Mouse (Mus musculus) intestine, embryonic 16.5 days (tissue): ENCODE measurements around the gene Rhob. TPM values are rescaled to one million over a fixed set of nuclear protein-coding genes. Genes with fewer than 3 reads are reported as not detected.

ENCODE experiments used
- ATAC-seq: fragments of 200-750 bp; cut with Nextera tagmentation; 2 replicates; pipeline ENCODE4 v1.8.0; 2017; ENCODE audit warnings: moderate TSS enrichment, moderate library complexity
- H3K27ac ChIP-seq: fragments of 300-500 bp; sonication (generic); 2 replicates; pipeline ENCODE4 v1.5.1; 2014; ENCODE audit warnings: mild to moderate bottlenecking, low read length
- H3K27me3 ChIP-seq: fragments of 300-500 bp; sonication (generic); replicated peaks from 2 replicates; pipeline ENCODE4 v1.6.1; 2014; ENCODE audit warnings: low read length, control low read depth, mixed read lengths; ENCODE audit not compliant: control insufficient read depth, insufficient read depth
- H3K36me3 ChIP-seq: fragments of 300-500 bp; sonication (generic); 2 replicates; pipeline ENCODE4 v1.6.1; 2014; ENCODE audit warnings: low read length, control low read depth; ENCODE audit not compliant: control insufficient read depth, insufficient read depth
- H3K4me1 ChIP-seq: fragments of 300-500 bp; sonication (generic); 2 replicates; pipeline ENCODE4 v1.6.1; 2014; ENCODE audit warnings: low read length, control low read depth, mixed read lengths; ENCODE audit not compliant: control insufficient read depth, insufficient read depth
- H3K4me2 ChIP-seq: fragments of 300-500 bp; sonication (generic); 2 replicates; pipeline ENCODE4 v1.6.1; 2014; ENCODE audit warnings: low read depth, low read length, control low read depth
- H3K4me3 ChIP-seq: fragments of 300-500 bp; sonication (generic); 2 replicates; pipeline ENCODE4 v1.5.1; 2014; ENCODE audit warnings: mild to moderate bottlenecking, low read length
- H3K9ac ChIP-seq: fragments of 300-500 bp; sonication (generic); 2 replicates; pipeline ENCODE4 v1.6.1; 2014; ENCODE audit warnings: low read depth, low read length
- H3K9me3 ChIP-seq: fragments of 300-500 bp; sonication (generic); 2 replicates; pipeline ENCODE4 v1.6.1; 2016; ENCODE audit warnings: low read length, control low read depth; ENCODE audit not compliant: control insufficient read depth
- WGBS: fragments of 180-500 bp; shearing (Covaris S2); extraction: QIAGEN DNeasy Blood & Tissue Kit; methylation state at CpG from one replicate; pipeline ENCODE4 v1.1.7; 2014; 5-methylcytosine and 5-hydroxymethylcytosine counted together
- polyA plus RNA-seq: library from polyadenylated mRNA; unstranded; fragments of >200 nt; fragmentation: Nextera tagmentation; extraction: Ambion mirVana; gene quantifications from 2 replicates; pipeline ENCODE4 v1.2.1, GENCODE M21; 2015

Gene Rhob
- 24.1 and 24.6 TPM in 2 replicates for polyA plus RNA-seq

DNA sequence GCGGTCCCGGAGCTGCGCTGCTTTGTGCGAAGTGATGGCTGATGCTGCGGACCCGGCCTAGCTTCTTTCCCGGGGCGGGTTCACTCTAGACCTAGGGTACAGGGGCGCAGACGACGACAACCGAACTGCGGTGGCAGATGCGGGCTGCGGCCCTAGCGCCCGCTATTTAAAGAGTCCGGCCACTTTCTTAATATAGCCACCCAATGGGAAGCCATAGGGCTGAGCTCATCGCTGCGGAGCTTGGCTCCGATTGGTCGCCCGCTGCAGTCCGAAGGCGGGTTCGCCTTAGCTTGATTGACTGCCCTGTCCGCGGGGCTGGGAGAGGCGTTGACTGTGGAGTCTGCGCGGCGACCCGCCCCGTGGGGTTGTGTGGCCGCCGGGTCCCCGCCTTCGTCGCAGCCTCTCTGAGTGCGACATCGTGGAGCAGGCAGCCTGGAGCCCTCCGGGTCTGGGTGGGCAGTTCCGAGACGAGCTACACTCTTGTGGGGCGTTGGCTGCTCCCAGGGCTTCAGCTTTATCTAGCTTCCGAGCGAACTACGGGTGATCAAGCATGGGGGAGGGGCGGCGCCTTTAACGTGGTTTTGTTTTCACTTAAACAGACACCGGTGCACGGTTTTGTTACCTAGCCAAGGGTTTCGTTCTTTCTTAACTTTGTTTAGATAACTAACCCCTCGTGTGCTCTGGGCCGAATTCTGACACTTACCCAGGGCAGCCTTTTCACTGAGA, at the start of gene Rhob:
Rhob (minus strand) TSS at position 139 of the 726 bp plus-strand sequence.
- no peaks in the 10 kb centered on the region for H3K9me3 ChIP-seq
- H3K36me3 ChIP-seq, result no peaks in the 10 kb centered on the region
- peak within 1 kb of the TSS; percentile 91 for H3K4me2 ChIP-seq
- peak within 1 kb of the TSS; percentile 93 for H3K4me3 ChIP-seq
- WGBS, result under 1% methylated on average over 56 of the region's 56 CpGs
- peak; percentile 97 for ATAC-seq
- H3K27me3 ChIP-seq, result no peaks in the 10 kb centered on the region
- H3K9ac ChIP-seq, result peak within 1 kb of the TSS; percentile 99
- H3K4me1 ChIP-seq, result peaks cover 34% of the 10 kb centered on the region
- H3K27ac ChIP-seq, result peak within 1 kb of the TSS; percentile 100

DNA sequence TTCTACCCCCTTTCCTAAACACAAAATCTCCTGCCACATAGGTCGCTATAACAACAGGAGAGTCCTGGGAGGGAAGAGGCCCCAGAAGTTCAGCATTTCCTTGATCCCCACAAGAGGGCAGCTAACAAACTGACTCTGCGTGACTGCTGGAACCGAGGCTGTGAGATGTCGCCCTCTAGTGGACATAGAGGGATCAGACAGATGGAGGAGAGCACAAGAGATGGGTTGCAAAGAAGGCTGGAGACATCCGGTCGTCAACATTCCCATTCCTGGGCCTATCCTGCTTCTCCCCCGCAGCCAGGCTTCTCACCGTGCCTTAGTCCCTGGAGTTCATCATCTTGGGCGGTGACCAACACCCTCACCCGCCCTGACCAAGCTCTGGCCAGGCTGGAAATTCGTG, 47.5 kb upstream of the Rhob start:
- Histone ChIP-seq H3K27ac (no peak overlapping the region), H3K27me3 (no peaks in the 10 kb centered on the region), H3K9me3 (no peaks in the 10 kb centered on the region), H3K4me1 (0 out of 2 replicates have a peak, but pooled peaks cover 2% of the 10 kb centered on the region), H3K4me2 (no peak overlapping the region), H3K4me3 (no peak overlapping the region), H3K36me3 (no peaks in the 10 kb centered on the region), H3K9ac (no peak overlapping the region; the same call in 1 of the 2 replicates)
- 15% methylated on average over 11 of the region's 11 CpGs for WGBS
- ATAC-seq, result peak; percentile 70

DNA sequence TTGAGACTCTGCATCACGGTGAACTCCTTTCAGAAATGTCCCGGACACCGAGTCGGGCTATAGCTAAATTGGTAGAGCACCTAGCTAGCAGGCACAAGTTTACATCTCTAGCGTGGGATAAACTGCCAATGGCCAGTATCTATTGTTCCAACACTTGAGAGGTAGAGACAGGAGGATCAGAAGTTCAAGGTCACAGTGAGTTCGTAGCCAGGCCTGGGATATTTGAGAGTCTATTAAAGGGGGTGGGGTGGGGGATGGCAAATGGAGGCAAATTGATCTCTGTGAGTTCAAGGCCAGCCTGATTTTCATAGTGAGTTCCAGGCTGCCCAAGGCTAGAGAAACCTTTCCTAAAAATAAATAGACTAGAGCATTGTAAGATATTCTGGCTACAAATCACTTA, 47.0 kb upstream of the Rhob start:
- 83% methylated on average over 6 of the region's 6 CpGs for WGBS
- Histone ChIP-seq H3K9ac (no peak overlapping the region), H3K4me2 (no peak overlapping the region), H3K9me3 (no peaks in the 10 kb centered on the region), H3K4me1 (0 out of 2 replicates have a peak, but pooled peaks cover 2% of the 10 kb centered on the region), H3K27ac (no peak overlapping the region), H3K36me3 (no peaks in the 10 kb centered on the region), H3K27me3 (no peaks in the 10 kb centered on the region), H3K4me3 (no peak overlapping the region)
- ATAC-seq, result no peak

DNA sequence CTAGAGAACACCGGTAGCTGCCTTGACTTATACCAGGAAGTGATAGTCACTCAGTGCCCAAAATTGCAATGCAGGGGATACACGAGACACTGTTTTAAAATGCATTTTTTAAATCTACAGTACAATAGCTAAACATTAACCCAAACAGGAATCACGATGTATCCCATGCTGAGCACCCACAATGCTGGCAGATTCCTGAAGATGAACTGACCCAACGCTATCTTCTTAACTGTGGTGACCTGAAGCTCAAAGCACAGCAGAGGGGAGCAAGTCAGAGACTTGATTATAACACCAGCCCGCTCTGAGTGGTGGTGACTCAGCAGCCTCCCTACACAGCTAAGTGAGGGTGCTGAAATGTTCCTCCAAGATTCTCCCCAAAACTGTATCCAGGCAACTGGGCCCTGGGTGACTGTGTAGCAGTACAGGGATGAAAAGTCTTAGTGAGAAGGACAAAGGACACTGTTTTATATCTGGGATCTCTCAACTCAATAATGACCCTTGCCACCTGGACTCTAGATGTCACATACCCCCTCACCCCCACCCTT, 45.3 kb upstream of the Rhob start:
- no peak for ATAC-seq
- H3K9ac ChIP-seq, result no peak overlapping the region

DNA sequence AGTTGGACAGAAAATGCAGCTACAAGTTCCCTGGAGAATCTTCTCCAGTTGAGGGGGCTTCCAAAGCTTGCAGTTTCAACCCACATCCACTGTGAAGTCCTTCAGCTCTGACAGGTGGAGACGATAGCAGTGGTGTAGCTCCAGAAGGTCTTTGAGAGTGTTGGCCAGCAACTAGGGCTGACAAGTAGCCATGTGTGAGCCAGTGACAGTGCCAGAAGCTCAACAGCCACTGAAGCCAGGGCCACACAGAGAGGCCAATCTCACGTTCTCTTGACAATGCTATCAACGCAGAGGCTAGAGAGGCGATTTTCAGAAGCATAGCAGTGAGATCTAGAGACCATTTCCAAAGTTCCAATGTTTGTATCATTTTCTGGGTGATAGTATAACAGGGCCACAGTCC, 42.6 kb upstream of the Rhob start:
- no peak overlapping the region for H3K9ac ChIP-seq
- H3K4me2 ChIP-seq, result no peak overlapping the region
- no peak overlapping the region for H3K27ac ChIP-seq
- H3K9me3 ChIP-seq, result no peaks in the 10 kb centered on the region
- no peaks in the 10 kb centered on the region for H3K36me3 ChIP-seq
- no peaks in the 10 kb centered on the region for H3K4me1 ChIP-seq
- ATAC-seq, result no peak
- 83% methylated on average over 4 of the region's 4 CpGs for WGBS
- no peaks in the 10 kb centered on the region for H3K27me3 ChIP-seq
- no peak overlapping the region for H3K4me3 ChIP-seq

More for the DNA sequence above, 45.3 kb upstream of the Rhob start:
- Histone ChIP-seq H3K27ac (no peak overlapping the region), H3K4me1 (0 out of 2 replicates have a peak, but pooled peaks cover 2% of the 10 kb centered on the region), H3K4me3 (no peak overlapping the region), H3K4me2 (no peak overlapping the region), H3K9me3 (no peaks in the 10 kb centered on the region), H3K36me3 (no peaks in the 10 kb centered on the region), H3K27me3 (no peaks in the 10 kb centered on the region)
- 75% methylated on average over 5 of the region's 5 CpGs for WGBS

DNA sequence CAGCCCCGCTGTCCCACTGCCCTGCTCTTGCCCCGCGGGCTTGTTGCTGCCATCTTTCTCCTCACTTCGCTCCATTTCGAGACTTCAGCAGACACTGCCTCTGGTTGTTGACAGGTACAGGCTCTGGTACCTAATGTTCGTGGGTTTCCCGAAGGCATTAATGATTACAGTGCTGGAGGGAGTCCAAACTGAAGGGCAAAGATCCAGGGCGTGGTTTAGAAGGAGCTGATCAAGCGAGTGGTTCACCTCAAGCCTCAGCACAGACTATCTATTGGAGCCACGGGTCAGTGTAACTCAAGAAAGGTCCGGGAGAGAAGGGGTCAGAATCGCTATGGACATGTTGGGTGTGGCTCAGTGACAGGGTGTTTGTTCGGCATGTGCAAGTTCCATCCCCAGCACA, 39.7 kb upstream of the Rhob start:
- H3K4me2 ChIP-seq, result no peak overlapping the region
- no peaks in the 10 kb centered on the region for H3K36me3 ChIP-seq
- no peaks in the 10 kb centered on the region for H3K4me1 ChIP-seq
- H3K9me3 ChIP-seq, result no peaks in the 10 kb centered on the region
- H3K27ac ChIP-seq, result no peak overlapping the region
- H3K4me3 ChIP-seq, result no peak overlapping the region
- no peak overlapping the region for H3K9ac ChIP-seq
- peak; percentile 58 for ATAC-seq
- 77% methylated on average over 13 of the region's 13 CpGs for WGBS
- no peaks in the 10 kb centered on the region for H3K27me3 ChIP-seq

DNA sequence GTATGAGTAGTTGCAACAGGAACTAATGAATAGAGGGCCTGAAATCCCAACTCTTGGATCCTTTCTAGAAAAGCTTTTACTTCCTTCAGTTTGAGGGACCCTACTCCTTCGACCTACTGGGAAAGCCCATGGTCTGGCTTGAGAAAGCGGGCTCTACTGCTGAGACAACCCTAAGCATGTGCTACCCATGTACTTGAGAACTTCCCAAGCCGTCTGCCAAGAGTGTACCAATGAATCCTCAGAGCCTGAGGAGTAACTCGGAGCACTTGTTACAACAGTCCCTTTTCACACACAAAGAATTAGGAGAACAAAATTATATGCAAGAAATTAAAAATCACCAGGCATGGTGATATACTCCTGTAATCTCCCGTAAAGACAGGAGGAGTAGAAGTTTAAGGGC, 37.5 kb upstream of the Rhob start:
- no peak for ATAC-seq
- Histone ChIP-seq H3K27ac (no peak overlapping the region), H3K4me2 (no peak overlapping the region), H3K4me3 (no peak overlapping the region), H3K9ac (no peak overlapping the region), H3K27me3 (no peaks in the 10 kb centered on the region), H3K4me1 (no peaks in the 10 kb centered on the region), H3K36me3 (no peaks in the 10 kb centered on the region), H3K9me3 (no peaks in the 10 kb centered on the region)
- WGBS, result 84% methylated on average over 5 of the region's 5 CpGs

DNA sequence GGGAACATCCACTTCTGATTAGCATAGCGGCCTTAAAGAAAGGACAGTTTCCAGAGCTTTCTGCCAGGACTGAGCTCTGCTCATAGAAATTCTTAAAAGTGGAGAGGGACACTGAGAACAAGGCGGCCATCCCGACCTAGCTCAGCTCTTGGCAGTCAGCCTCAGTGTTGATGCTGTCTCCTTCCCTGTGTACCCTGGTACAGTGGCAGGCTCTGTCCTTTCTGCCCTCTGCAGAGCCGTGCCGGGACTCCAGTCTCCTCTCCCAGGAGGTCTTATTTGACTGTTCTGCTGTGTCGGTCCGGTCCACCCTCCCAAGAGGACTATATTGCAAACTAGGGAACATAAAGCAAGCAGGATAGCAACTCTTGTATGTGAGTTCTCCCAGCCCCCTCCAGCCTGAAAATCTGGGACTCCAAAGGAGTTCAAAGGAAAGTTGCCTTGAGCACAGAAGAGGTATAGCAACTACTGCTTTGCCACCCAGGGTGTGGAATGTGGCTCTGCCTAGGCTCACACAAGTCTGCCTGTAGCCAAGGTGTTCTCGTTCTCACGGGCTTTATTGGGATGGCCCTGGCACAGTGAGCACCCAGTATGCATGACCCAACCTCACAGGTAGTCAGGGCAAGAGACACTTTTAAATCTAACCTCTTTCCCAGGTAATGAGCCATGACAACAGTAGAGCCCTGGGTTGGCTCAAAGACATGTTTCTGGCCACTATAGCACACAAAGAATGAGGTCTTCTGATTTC, 36.6 kb upstream of the Rhob start:
- Histone ChIP-seq H3K9me3 (no peaks in the 10 kb centered on the region), H3K9ac (no peak overlapping the region), H3K4me3 (no peak overlapping the region), H3K36me3 (no peaks in the 10 kb centered on the region), H3K27me3 (no peaks in the 10 kb centered on the region), H3K4me2 (no peak overlapping the region), H3K27ac (no peak overlapping the region), H3K4me1 (no peaks in the 10 kb centered on the region)
- ATAC-seq, result no peak
- 73% methylated on average over 9 of the region's 9 CpGs for WGBS

DNA sequence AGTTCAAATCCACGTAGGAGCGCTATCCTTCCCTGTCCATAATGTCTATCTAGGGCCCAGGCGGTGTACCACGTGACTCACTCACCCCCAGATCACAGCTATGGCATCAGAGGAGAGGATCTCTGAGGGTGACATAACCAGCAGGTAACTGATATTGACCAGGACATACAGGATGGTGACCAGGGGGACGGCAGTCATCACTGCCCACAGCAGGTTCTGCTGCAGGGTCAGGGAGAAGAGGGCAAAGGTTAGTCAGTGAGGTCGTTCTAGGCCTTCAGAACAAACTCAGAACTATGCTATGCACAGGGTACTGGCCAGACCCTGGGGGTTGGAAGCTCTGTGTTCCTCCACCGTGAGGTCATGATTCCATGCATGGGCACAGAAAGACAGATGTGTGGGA, 35.8 kb upstream of the Rhob start:
- no peak for ATAC-seq
- WGBS, result 82% methylated on average over 7 of the region's 7 CpGs

More for the DNA sequence above, 35.8 kb upstream of the Rhob start:
- no peaks in the 10 kb centered on the region for H3K36me3 ChIP-seq
- H3K9ac ChIP-seq, result no peak overlapping the region
- H3K9me3 ChIP-seq, result no peaks in the 10 kb centered on the region
- no peaks in the 10 kb centered on the region for H3K27me3 ChIP-seq
- no peak overlapping the region for H3K4me3 ChIP-seq
- no peaks in the 10 kb centered on the region for H3K4me1 ChIP-seq
- H3K4me2 ChIP-seq, result no peak overlapping the region
- no peak overlapping the region for H3K27ac ChIP-seq
